Mouse (Mus musculus) lung, adult 2 months (tissue): ENCODE measurements around the gene Acot4. TPM values are rescaled to one million over a fixed set of nuclear protein-coding genes. Genes with fewer than 3 reads are reported as not detected.
"Not testable (repeated sequence)": the region's sequence is repeated elsewhere in the genome, so short reads cannot be mapped to it uniquely, and the experiment has no call there.

Source experiments
- DNase-seq: peaks from one replicate; pipeline ENCODE4 v3.0.0; 2022
- H3K4me1 ChIP-seq: fragments of 200-500 bp; 2 replicates; pipeline ENCODE4 v1.6.1; 2011; ENCODE audit warnings: low read length; ENCODE audit not compliant: control insufficient read depth, insufficient read depth
- H3K4me3 ChIP-seq: fragments of 200-500 bp; replicated peaks from 2 replicates; pipeline ENCODE3; 2011; ENCODE audit warnings: low read depth, mild to moderate bottlenecking, control low read depth, low read length; ENCODE audit errors: extremely low read depth
- CTCF ChIP-seq: fragments of 200-500 bp; IDR thresholded peaks from 2 replicates; pipeline ENCODE4 v1.5.1; 2011; ENCODE audit warnings: mild to moderate bottlenecking, low read length, control low read depth; ENCODE audit not compliant: insufficient read depth
- POLR2A ChIP-seq: fragments of 200-500 bp; IDR thresholded peaks from 2 replicates; pipeline ENCODE4 v1.6.1; 2011; ENCODE audit warnings: low read depth, mild to moderate bottlenecking, control low read depth, low read length, borderline replicate concordance; ENCODE audit errors: extremely low read depth
- WGBS: fragments of 180-500 bp; shearing (Covaris S2); methylation state at CpG from one replicate; pipeline ENCODE4 v1.1.7; 2018; 5-methylcytosine and 5-hydroxymethylcytosine counted together
- polyA plus RNA-seq: library from polyadenylated mRNA; depleted of rRNA; stranded (reverse); fragments of >200 nt; gene quantifications from 2 replicates; pipeline ENCODE4 v1.2.3, GENCODE M21; 2012

Acot4 gene
- polyA plus RNA-seq, 1 experiment: 0.40 TPM

- no peak for DNase-seq
- TF ChIP-seq CTCF (no peak), POLR2A (no peak)
- Histone ChIP-seq H3K4me1 (no peaks in the 10 kb centered on the region), H3K4me3 (no peak overlapping the region)
- WGBS: 81% methylated on average over 7 of the region's 7 CpGs
Measured at GRCm38 (mm10) chr12:84052609-84053008, 14.4 kb downstream of the Acot4 start.

DNA sequence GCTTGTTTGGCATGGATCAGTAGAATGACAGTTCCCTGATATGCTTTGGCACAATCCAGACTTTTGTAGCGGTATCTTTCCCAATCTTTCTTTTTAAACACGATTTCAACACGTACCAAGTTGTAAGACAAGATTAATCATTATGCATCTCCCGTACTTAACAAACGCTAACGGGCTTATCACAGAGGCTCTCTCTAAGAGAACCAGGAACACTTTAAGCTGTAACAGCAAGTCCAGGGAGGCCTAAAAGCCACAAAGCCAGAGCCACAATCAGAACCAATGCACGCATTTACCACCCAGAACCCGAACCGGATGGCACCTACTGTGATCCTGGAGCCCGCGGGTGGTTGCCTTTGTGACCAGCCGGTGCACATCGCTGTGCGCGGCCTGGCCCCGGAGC is 15.0 kb downstream of the Acot4 start:
- no peaks in the 10 kb centered on the region for H3K4me1 ChIP-seq
- H3K4me3 ChIP-seq: no peak overlapping the region
- TF ChIP-seq POLR2A: no peak
- TF ChIP-seq CTCF: no peak
- WGBS: 9% methylated on average over 16 of the region's 16 CpGs
- no peak for DNase-seq

GRCm38 (mm10) chr12:84053679-84054391 is 15.7 kb downstream of the Acot4 start:
- H3K4me3 ChIP-seq: no peak overlapping the region
- no peaks in the 10 kb centered on the region for H3K4me1 ChIP-seq
- TF ChIP-seq CTCF (no peak), POLR2A (no peak)
- DNase-seq: no peak
- WGBS: 3% methylated on average over 39 of the region's 46 CpGs

GRCm38 (mm10) chr12:84060946-84061345 is 22.8 kb downstream of the Acot4 start:
- Histone ChIP-seq H3K4me1 (no peaks in the 10 kb centered on the region), H3K4me3 (no peak overlapping the region)
- 18% methylated on average over 2 of the region's 2 CpGs for WGBS
- peak; percentile 5 for DNase-seq
- TF ChIP-seq POLR2A: no peak
- TF ChIP-seq CTCF: 0 out of 2 replicates have a peak, but pooled peaks have one; percentile 7

DNA sequence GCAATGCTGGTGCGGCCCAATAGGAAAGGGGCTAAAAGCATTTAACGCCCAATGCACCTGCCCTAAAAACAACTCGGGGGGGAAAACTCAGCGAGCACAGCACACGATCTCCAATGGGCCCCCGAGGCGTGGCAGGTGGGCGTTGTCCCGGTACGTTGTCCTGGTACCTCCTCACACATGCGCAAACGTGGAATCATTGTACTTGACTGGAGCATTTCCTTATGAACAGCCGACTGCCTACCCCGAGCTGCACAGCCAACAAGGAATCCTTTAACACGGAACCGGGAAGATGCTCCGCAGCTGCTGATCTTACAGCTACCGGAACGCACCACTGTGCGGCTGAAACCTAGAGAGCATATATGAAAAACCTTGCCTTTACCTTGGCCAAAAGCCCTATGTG is 24.2 kb downstream of the Acot4 start:
- Histone ChIP-seq H3K4me1 (no peaks in the 10 kb centered on the region), H3K4me3 (no peak overlapping the region)
- TF ChIP-seq CTCF (no peak), POLR2A (no peak)
- DNase-seq: no peak
- 91% methylated on average over 20 of the region's 20 CpGs for WGBS

- TF ChIP-seq CTCF (peak; percentile 26; the same call in 1 of the 2 replicates), POLR2A (no peak)
- DNase-seq: no peak
- Histone ChIP-seq H3K4me1 (no peaks in the 10 kb centered on the region), H3K4me3 (no peak overlapping the region)
- 71% methylated on average over 5 of the region's 5 CpGs for WGBS
Measured at GRCm38 (mm10) chr12:84063228-84063627, 25.0 kb downstream of the Acot4 start.

- TF ChIP-seq CTCF (no peak), POLR2A (no peak)
- WGBS: 70% methylated on average over 2 of the region's 2 CpGs
- H3K4me1 ChIP-seq: no peaks in the 10 kb centered on the region
- DNase-seq: no peak
- no peak overlapping the region for H3K4me3 ChIP-seq
Measured at GRCm38 (mm10) chr12:84063833-84064232, 25.7 kb downstream of the Acot4 start.

- Histone ChIP-seq H3K4me1 (no peaks in the 10 kb centered on the region), H3K4me3 (no peak overlapping the region)
- no peak for TF ChIP-seq CTCF
- no peak for TF ChIP-seq POLR2A
- WGBS: 74% methylated on average over 8 of the region's 8 CpGs
- DNase-seq: no peak
Measured at GRCm38 (mm10) chr12:84064621-84065020, 26.4 kb downstream of the Acot4 start.

GRCm38 (mm10) chr12:84067752-84068151 is 29.6 kb downstream of the Acot4 start:
- TF ChIP-seq POLR2A: no peak
- TF ChIP-seq CTCF: no peak
- Histone ChIP-seq H3K4me3 (no peak overlapping the region), H3K4me1 (no peaks in the 10 kb centered on the region)
- DNase-seq: no peak
- 76% methylated on average over 4 of the region's 4 CpGs for WGBS

GRCm38 (mm10) chr12:84068296-84068695 is 30.1 kb downstream of the Acot4 start:
- TF ChIP-seq CTCF: no peak
- no peak for TF ChIP-seq POLR2A
- Histone ChIP-seq H3K4me3 (no peak overlapping the region), H3K4me1 (no peaks in the 10 kb centered on the region)
- 68% methylated on average over 8 of the region's 8 CpGs for WGBS
- no peak for DNase-seq

- no peak for TF ChIP-seq POLR2A
- no peak for TF ChIP-seq CTCF
- DNase-seq: no peak
- 44% methylated on average over 9 of the region's 9 CpGs for WGBS
- H3K4me3 ChIP-seq: no peak within 1 kb of the TSS
- H3K4me1 ChIP-seq: no peaks in the 10 kb centered on the region
Measured at GRCm38 (mm10) chr12:84068986-84069385, 30.8 kb downstream of the Acot4 start, which contains the start of gene Acot5. Gene Acot5 (plus strand): TSS chr12:84069325.

GRCm38 (mm10) chr12:84069582-84069981 is 31.4 kb downstream of the Acot4 start:
- not testable (repeated sequence) for H3K4me1 ChIP-seq, H3K4me3 ChIP-seq
- 3% methylated on average over 48 of the region's 52 CpGs for WGBS
- peak; percentile 21 for DNase-seq
